Mouse (Mus musculus) neural tube, embryonic 14.5 days (tissue): ENCODE measurements around the gene Nabp2. TPM values are rescaled to one million over a fixed set of nuclear protein-coding genes. Genes with fewer than 3 reads are reported as not detected.
A peak's percentile ranks its signal among the peaks of the same experiment; 100 is the strongest.

ENCODE experiments used
- ATAC-seq: fragments of 200-750 bp; cut with Nextera tagmentation; 2 replicates; pipeline ENCODE4 v1.8.0; 2017; ENCODE audit warnings: low read depth, mild to moderate bottlenecking, moderate TSS enrichment, moderate library complexity
- H3K27ac ChIP-seq: fragments of 300-500 bp; sonication (generic); 2 replicates; pipeline ENCODE4 v1.5.1; 2014; ENCODE audit warnings: low read depth, mild to moderate bottlenecking, control low read depth, low read length, moderate library complexity, mixed read lengths
- H3K27me3 ChIP-seq: fragments of 300-500 bp; sonication (generic); 2 replicates; pipeline ENCODE4 v1.6.1; 2014; ENCODE audit warnings: low read length; ENCODE audit not compliant: control insufficient read depth, insufficient read depth
- H3K36me3 ChIP-seq: fragments of 300-500 bp; sonication (generic); 2 replicates; pipeline ENCODE4 v1.6.1; 2014; ENCODE audit warnings: low read length, mixed read lengths; ENCODE audit not compliant: control insufficient read depth, insufficient read depth
- H3K4me1 ChIP-seq: fragments of 300-500 bp; sonication (generic); 2 replicates; pipeline ENCODE4 v1.6.1; 2014; ENCODE audit warnings: low read length; ENCODE audit not compliant: control insufficient read depth, insufficient read depth
- H3K4me2 ChIP-seq: fragments of 300-500 bp; sonication (generic); 2 replicates; pipeline ENCODE4 v1.6.1; 2014; ENCODE audit warnings: mild to moderate bottlenecking, low read depth, low read length, control low read depth
- H3K4me3 ChIP-seq: fragments of 300-500 bp; sonication (generic); 2 replicates; pipeline ENCODE4 v1.5.1; 2014; ENCODE audit warnings: low read depth, low read length, control low read depth, mixed read lengths
- H3K9ac ChIP-seq: fragments of 300-500 bp; sonication (generic); replicated peaks from 2 replicates; pipeline ENCODE4 v1.6.1; 2014; ENCODE audit warnings: low read depth, mild to moderate bottlenecking, control low read depth, low read length, mixed read lengths
- H3K9me3 ChIP-seq: fragments of 300-500 bp; sonication (generic); 2 replicates; pipeline ENCODE4 v1.6.1; 2016; ENCODE audit warnings: low read length; ENCODE audit not compliant: control insufficient read depth
- WGBS: fragments of 180-500 bp; shearing (Covaris S2); extraction: QIAGEN DNeasy Blood & Tissue Kit; methylation state at CpG from one replicate; pipeline ENCODE4 v1.1.7; 2014; 5-methylcytosine and 5-hydroxymethylcytosine counted together
- polyA plus RNA-seq: library from polyadenylated mRNA; unstranded; fragments of >200 nt; fragmentation: Nextera tagmentation; extraction: Ambion mirVana; gene quantifications from 2 replicates; pipeline ENCODE4 v1.2.1, GENCODE M21; 2014

Nabp2 gene
- polyA plus RNA-seq, 1 experiment from 2014 or later, result 140 TPM

DNA sequence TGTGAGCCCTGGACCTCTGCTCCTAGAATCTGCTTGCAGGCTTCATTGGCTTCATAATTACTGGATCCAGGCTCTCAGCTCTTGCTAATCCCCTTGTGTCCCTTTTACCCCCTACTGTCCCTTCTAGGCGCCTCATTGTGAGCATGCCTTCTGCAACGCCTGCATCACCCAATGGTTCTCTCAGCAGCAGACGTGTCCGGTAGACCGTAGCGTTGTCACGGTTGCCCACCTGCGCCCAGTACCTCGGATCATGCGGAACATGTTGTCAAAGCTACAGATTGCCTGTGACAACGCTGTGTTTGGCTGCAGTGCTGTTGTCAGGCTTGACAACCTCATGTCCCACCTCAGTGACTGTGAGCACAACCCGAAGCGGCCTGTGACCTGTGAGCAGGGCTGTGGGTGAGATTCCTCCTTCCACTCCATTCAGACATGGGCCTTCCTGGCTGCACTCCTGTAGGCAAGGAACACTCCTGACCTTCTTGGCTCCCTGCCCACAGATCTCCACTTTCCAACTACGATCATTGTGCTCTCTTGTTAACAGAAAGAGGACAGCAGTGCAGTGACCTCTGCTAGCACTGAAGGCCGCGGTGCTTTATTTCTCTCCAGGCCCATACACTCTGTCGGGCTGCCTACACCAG is 24.0 kb upstream of the Nabp2 start:
- Histone ChIP-seq H3K27ac (no peak overlapping the region), H3K27me3 (no peaks in the 10 kb centered on the region), H3K9me3 (no peaks in the 10 kb centered on the region), H3K4me2 (no peak overlapping the region), H3K9ac (0 out of 2 replicates have a peak overlapping the region, but pooled peaks have one; percentile 3), H3K36me3 (peaks cover 53% of the 10 kb centered on the region), H3K4me1 (no peaks in the 10 kb centered on the region), H3K4me3 (no peak overlapping the region)
- ATAC-seq, result no peak
- WGBS, result 81% methylated on average over 17 of the region's 17 CpGs

DNA sequence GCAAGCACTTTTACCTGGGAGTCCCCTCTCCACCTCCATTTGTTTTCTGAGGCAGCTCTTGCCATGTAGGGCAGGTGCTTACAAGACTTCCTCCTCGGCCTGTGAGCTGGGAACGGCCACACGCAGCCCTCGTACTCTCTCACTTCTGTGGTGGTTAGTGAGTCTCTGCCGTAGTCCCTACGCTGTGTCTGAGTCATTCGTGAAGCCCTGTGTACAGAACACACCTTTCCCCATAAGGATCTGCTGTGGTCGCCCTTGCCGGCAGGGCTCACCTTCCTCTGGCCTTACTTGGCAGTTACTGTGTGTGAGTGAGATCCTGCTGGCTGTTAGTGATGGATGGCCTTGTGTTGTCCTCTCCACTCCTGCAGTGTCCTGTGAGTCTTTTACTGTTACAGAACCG is 23.4 kb upstream of the Nabp2 start:
- ATAC-seq, result no peak
- no peak overlapping the region for H3K4me3 ChIP-seq
- no peak overlapping the region for H3K27ac ChIP-seq
- peaks cover 53% of the 10 kb centered on the region for H3K36me3 ChIP-seq
- no peak overlapping the region for H3K9ac ChIP-seq
- H3K4me1 ChIP-seq, result no peaks in the 10 kb centered on the region
- no peaks in the 10 kb centered on the region for H3K27me3 ChIP-seq
- 90% methylated on average over 10 of the region's 10 CpGs for WGBS
- H3K9me3 ChIP-seq, result no peaks in the 10 kb centered on the region
- H3K4me2 ChIP-seq, result no peak overlapping the region

DNA sequence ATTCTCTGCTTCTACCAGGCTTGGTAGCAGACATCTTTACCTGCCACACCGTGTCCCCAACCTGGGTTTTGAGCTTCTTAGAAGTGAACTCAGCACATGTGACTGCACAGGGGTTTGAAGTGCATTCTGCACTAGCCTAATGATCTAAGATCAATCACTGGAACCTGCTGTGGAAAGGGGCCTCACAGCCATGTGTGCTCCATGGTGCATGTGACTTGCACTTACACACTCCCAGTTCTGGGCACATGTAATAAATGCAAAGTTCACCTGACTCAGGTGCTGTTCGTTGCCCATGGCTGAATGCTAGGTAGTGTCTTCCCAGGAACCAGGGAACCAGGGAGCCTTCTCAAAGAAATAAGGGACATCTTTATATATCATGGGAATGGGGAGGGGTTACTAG is 22.1 kb upstream of the Nabp2 start:
- WGBS, result 94% methylated on average over 2 of the region's 2 CpGs
- no peak overlapping the region for H3K27ac ChIP-seq
- H3K9me3 ChIP-seq, result no peaks in the 10 kb centered on the region
- no peak overlapping the region for H3K4me3 ChIP-seq
- H3K4me2 ChIP-seq, result no peak overlapping the region
- ATAC-seq, result no peak
- no peaks in the 10 kb centered on the region for H3K27me3 ChIP-seq
- H3K9ac ChIP-seq, result no peak overlapping the region
- H3K36me3 ChIP-seq, result peaks cover 54% of the 10 kb centered on the region
- H3K4me1 ChIP-seq, result no peaks in the 10 kb centered on the region

DNA sequence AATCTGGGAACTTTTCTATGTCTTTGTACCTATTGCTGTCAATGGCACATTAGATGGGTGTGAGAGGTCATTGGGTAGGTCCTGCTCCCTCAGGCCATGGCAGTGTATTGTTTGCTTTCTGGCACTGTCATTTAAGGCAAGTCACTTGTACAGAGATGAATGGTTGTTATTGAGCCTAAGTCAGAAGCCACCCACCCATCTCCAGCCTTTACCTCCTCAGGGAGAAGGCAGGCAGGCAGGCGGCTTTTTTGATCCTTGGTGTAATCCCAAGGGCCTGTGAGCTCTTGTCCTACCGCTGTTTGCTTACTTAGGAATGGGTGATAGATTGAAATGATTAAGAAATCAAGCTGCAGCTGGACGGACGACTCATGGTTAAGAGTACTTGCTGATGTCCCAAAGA is 18.2 kb upstream of the Nabp2 start:
- no peaks in the 10 kb centered on the region for H3K9me3 ChIP-seq
- no peak overlapping the region for H3K4me3 ChIP-seq
- H3K4me1 ChIP-seq, result no peaks in the 10 kb centered on the region
- ATAC-seq, result no peak
- H3K4me2 ChIP-seq, result no peak overlapping the region
- no peak overlapping the region for H3K9ac ChIP-seq
- peaks cover 31% of the 10 kb centered on the region for H3K36me3 ChIP-seq
- 91% methylated on average over 4 of the region's 4 CpGs for WGBS
- no peak overlapping the region for H3K27ac ChIP-seq
- no peaks in the 10 kb centered on the region for H3K27me3 ChIP-seq

DNA sequence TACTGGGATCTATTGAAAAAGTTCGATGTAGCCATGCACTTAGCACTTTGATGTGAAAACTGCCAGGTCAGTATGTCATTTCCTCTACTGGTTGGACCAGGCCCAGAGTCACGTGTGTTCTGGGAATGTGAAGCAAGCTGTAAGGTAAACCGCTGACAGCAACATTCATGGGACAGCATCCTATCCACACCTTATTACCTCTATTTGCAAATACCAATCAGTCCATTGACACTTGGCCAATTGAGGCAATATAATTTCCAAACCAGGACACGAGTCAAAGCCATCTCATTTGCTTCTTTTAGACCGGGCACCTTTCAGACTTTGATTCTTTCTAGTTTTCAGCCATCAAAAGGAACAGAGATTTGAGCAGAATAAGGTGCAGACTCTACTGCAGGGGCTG is 17.8 kb upstream of the Nabp2 start:
- no peak overlapping the region for H3K27ac ChIP-seq
- H3K36me3 ChIP-seq, result peaks cover 31% of the 10 kb centered on the region
- no peak for ATAC-seq
- H3K4me1 ChIP-seq, result no peaks in the 10 kb centered on the region
- H3K4me3 ChIP-seq, result no peak overlapping the region
- whole genome bisulfite sequencing, result 92% methylated on average over 5 of the region's 5 CpGs
- no peaks in the 10 kb centered on the region for H3K27me3 ChIP-seq
- no peaks in the 10 kb centered on the region for H3K9me3 ChIP-seq
- H3K9ac ChIP-seq, result no peak overlapping the region
- no peak overlapping the region for H3K4me2 ChIP-seq

DNA sequence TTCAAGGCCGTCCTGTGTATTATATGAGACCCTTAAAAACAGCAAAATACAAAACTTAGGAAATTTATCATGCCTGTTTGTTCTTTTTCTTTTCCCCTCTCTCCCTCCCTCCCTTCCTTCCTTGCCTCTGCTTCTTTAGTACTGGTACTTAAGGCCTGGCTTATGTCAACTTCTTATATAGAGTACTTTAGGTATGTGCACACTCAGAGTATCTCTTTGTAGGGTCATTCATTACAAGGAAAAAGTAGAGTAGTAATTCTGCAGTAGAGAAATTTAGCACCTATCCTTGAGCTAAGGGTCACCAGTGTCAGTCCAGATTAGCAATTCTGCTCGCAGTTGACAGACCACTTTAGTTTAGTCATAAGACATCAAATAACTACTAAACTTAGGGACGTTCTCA is 14.0 kb upstream of the Nabp2 start:
- Histone ChIP-seq H3K9ac (no peak overlapping the region), H3K27me3 (no peaks in the 10 kb centered on the region), H3K27ac (no peak overlapping the region), H3K4me3 (no peak overlapping the region), H3K36me3 (peaks cover 37% of the 10 kb centered on the region), H3K9me3 (no peaks in the 10 kb centered on the region), H3K4me2 (no peak overlapping the region), H3K4me1 (no peaks in the 10 kb centered on the region)
- 94% methylated on average over 3 of the region's 3 CpGs for WGBS
- no peak for ATAC-seq

DNA sequence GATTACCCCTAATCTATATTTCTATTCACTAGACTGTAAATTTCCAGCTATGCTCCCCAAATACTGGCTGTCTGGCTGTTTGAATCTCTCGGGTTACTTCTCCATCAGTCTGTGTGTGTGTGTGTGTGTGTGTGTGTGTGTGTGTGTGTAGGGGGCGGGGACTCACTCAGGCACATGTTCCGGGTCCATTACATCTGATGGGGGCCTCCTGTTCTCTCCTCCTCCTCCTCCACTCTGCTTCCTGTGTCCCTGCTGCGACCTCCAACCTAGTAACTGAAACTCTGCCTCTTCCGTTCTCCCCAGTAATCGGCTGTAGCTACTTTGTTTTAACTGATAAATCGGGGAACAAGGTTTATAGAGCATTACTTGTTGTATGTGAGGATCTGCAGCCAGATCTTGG is 13.3 kb upstream of the Nabp2 start:
- H3K4me2 ChIP-seq, result no peak overlapping the region
- H3K4me1 ChIP-seq, result no peaks in the 10 kb centered on the region
- H3K36me3 ChIP-seq, result peaks cover 31% of the 10 kb centered on the region
- no peak for ATAC-seq
- H3K9ac ChIP-seq, result no peak overlapping the region
- H3K27me3 ChIP-seq, result no peaks in the 10 kb centered on the region
- no peak overlapping the region for H3K27ac ChIP-seq
- WGBS, result 69% methylated on average over 7 of the region's 7 CpGs
- no peaks in the 10 kb centered on the region for H3K9me3 ChIP-seq
- H3K4me3 ChIP-seq, result no peak overlapping the region

DNA sequence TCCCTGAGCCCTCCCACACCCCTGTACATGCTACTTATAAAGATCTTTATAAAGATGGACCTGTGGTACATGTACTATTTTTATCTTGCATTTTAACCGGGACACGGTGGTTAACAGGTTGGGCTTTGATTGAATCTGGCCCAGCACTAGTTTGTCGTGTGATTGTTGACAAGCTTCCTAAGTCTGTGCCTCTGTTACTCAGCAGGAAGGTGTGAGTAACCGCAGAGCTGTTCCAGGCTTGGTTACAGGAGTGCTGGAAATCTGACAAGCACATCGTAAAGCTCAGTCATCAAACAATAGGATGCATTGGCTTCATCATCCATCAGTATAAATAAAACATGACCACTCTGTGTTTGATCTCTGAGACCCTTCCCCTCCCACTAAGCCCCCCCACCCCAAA is 11.1 kb upstream of the Nabp2 start:
- 83% methylated on average over 5 of the region's 5 CpGs for WGBS
- Histone ChIP-seq H3K36me3 (peaks cover 29% of the 10 kb centered on the region), H3K4me1 (no peaks in the 10 kb centered on the region), H3K27me3 (no peaks in the 10 kb centered on the region), H3K27ac (no peak overlapping the region), H3K4me2 (no peak overlapping the region), H3K9ac (no peak overlapping the region), H3K4me3 (no peak overlapping the region), H3K9me3 (no peaks in the 10 kb centered on the region)
- ATAC-seq, result no peak

DNA sequence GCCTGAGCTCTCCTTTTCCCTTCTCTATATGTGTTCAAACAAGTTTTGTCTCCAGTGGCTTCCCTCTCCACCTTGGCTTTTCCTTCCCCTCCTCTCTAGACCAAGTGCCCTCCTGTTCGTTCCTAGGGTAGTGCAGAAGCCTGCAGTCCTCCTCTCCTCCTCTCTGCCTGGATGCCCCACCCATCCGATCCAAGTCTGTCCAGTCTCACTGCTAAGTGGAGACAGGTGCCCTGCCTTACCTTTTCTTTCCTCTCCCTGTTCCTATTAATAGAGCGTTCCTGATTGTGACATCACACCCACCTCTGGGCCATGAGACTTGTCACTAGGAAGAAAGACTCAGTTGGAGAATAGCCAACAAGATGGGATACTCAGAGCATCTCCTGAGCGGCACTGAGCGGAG is 3.6 kb upstream of the Nabp2 start:
- no peak overlapping the region for H3K9ac ChIP-seq
- ATAC-seq, result no peak
- H3K36me3 ChIP-seq, result peaks cover 24% of the 10 kb centered on the region
- peaks cover 22% of the 10 kb centered on the region for H3K4me1 ChIP-seq
- no peak overlapping the region for H3K4me3 ChIP-seq
- no peaks in the 10 kb centered on the region for H3K27me3 ChIP-seq
- no peaks in the 10 kb centered on the region for H3K9me3 ChIP-seq
- H3K4me2 ChIP-seq, result no peak overlapping the region
- no peak overlapping the region for H3K27ac ChIP-seq
- WGBS, result 94% methylated on average over 5 of the region's 5 CpGs
